Mouse (Mus musculus) lung, postnatal 10 days (tissue): ENCODE data around the gene Crygb.
A peak's percentile ranks its signal among the peaks of the same experiment; 100 is the strongest.

Experiments used
- DNase-seq: peaks from one replicate; pipeline ENCODE4 v3.0.0; 2021

The Crygb gene

GRCm38 (mm10) chr1:65082188-65082587, at the start of gene Crygb:
Crygb (minus strand) TSS chr1:65082288.
- DNase-seq, result no peak

- no peak for DNase-seq
Observed at GRCm38 (mm10) chr1:65131671-65132070, 49.6 kb upstream of the Crygb start.

GRCm38 (mm10) chr1:65130226-65130625, 48.1 kb upstream of the Crygb start:
- no peak for DNase-seq

GRCm38 (mm10) chr1:65129634-65130180, 47.6 kb upstream of the Crygb start:
- no peak for DNase-seq

GRCm38 (mm10) chr1:65122574-65123372, 40.7 kb upstream of the Crygb start, which contains the start of gene D630023F18Rik:
D630023F18Rik (minus strand) TSS chr1:65123214.
- DNase-seq, result no peak

GRCm38 (mm10) chr1:65119438-65119837, 37.4 kb upstream of the Crygb start, which contains the start of gene Gm28845:
Gm28845 (minus strand) TSS chr1:65119558.
- DNase-seq, result no peak

- no peak for DNase-seq
Observed at GRCm38 (mm10) chr1:65118150-65118913, 36.2 kb upstream of the Crygb start.

- peak; percentile 40 for DNase-seq
Observed at GRCm38 (mm10) chr1:65113536-65114172, 31.6 kb upstream of the Crygb start.

GRCm38 (mm10) chr1:65112807-65113196, 30.7 kb upstream of the Crygb start:
- peak; percentile 18 for DNase-seq

GRCm38 (mm10) chr1:65112031-65112806, 30.1 kb upstream of the Crygb start:
- peak; percentile 84 for DNase-seq

- DNase-seq, result no peak
Observed at GRCm38 (mm10) chr1:65109756-65110435, 27.8 kb upstream of the Crygb start.

GRCm38 (mm10) chr1:65109196-65109595, 27.1 kb upstream of the Crygb start:
- no peak for DNase-seq

- DNase-seq, result no peak
Observed at GRCm38 (mm10) chr1:65107654-65108279, 25.7 kb upstream of the Crygb start.

GRCm38 (mm10) chr1:65103273-65103672, 21.2 kb upstream of the Crygb start, which contains the start of gene Cryga:
Cryga (minus strand) TSS chr1:65103373.
- DNase-seq, result no peak

GRCm38 (mm10) chr1:65096953-65097352, 14.9 kb upstream of the Crygb start:
- no peak for DNase-seq

- no peak for DNase-seq
Observed at GRCm38 (mm10) chr1:65091566-65091965, 9.5 kb upstream of the Crygb start.

- DNase-seq, result peak; percentile 32
Observed at GRCm38 (mm10) chr1:65090370-65090769, 8.3 kb upstream of the Crygb start.

- DNase-seq, result no peak
Observed at GRCm38 (mm10) chr1:65088567-65089356, 6.7 kb upstream of the Crygb start.

GRCm38 (mm10) chr1:65075607-65076006, 6.5 kb downstream of the Crygb start:
- no peak for DNase-seq

- no peak for DNase-seq
Observed at GRCm38 (mm10) chr1:65073589-65073988, 8.5 kb downstream of the Crygb start, which contains the start of gene Crygc. Crygc (minus strand) TSS chr1:65073689.
